Comparison of ENCODE assay signal across 8 mouse cellular contexts in genomic region chr7:109519936-109520335, GRCm38 (mm10). TPM values are rescaled to one million over a fixed set of nuclear protein-coding genes. Genes with fewer than 3 reads are reported as not detected.
DNase-seq lines count a peak whose midpoint lies in the region; ATAC-seq and TF ChIP-seq lines count a peak whose summit lies in the region.

No protein-coding gene starts in this region.

- DNase-seq in heart, adult 18-20 months, result no peak
- no peak for DNase-seq in G1E (ENCODE audit: low spot score)
- DNase-seq in hindbrain, embryonic 10.5 days (ENCODE audit: low spot score), result no peak
- no peak for DNase-seq in spleen, postnatal 36 days (ENCODE audit: low spot score in 2 of 2)
- DNase-seq in left cerebral cortex, adult 18-20 months (ENCODE audit: low spot score in 2 of 2), result no peak
- no peak for DNase-seq in spleen, postnatal 10 days (ENCODE audit: low spot score in 2 of 2)

- WGBS in heart, embryonic 16.5 days, result 3% methylated on average over 10 of the region's 10 CpGs
- WGBS in hindbrain, embryonic 10.5 days, result 5% methylated on average over 10 of the region's 10 CpGs
- WGBS in midbrain, embryonic 13.5 days, result 3% methylated on average over 10 of the region's 10 CpGs

- H3K27ac ChIP-seq in heart, embryonic 16.5 days (ENCODE audit: low read length), result peak overlapping the region; percentile 98; the same call in 1 of the 2 replicates
- peak overlapping the region; percentile 95 for H3K27ac ChIP-seq in hindbrain, embryonic 10.5 days
- H3K27ac ChIP-seq in midbrain, embryonic 13.5 days, result no peak overlapping the region

- peaks cover 43% of the 10 kb centered on the region for H3K36me3 ChIP-seq in heart, embryonic 16.5 days (ENCODE audit: control insufficient read depth, insufficient read depth)
- peaks cover 58% of the 10 kb centered on the region for H3K36me3 ChIP-seq in G1E (replicated peaks)
- peaks cover 52% of the 10 kb centered on the region for H3K36me3 ChIP-seq in hindbrain, embryonic 10.5 days
- peaks cover 45% of the 10 kb centered on the region for H3K36me3 ChIP-seq in midbrain, embryonic 13.5 days

- H3K27me3 ChIP-seq in heart, embryonic 16.5 days (ENCODE audit: control insufficient read depth, insufficient read depth, low read length), result no peaks in the 10 kb centered on the region
- no peaks in the 10 kb centered on the region for H3K27me3 ChIP-seq in G1E (ENCODE audit: insufficient read depth, low read length)
- no peaks in the 10 kb centered on the region for H3K27me3 ChIP-seq in hindbrain, embryonic 10.5 days (ENCODE audit: insufficient read depth, poor library complexity, severe bottlenecking)
- no peaks in the 10 kb centered on the region for H3K27me3 ChIP-seq in midbrain, embryonic 13.5 days

- ATAC-seq in heart, embryonic 16.5 days (replicated peaks; ENCODE audit: extremely low read depth, insufficient read depth, low FRiP score), result no peak
- no peak for ATAC-seq in G1E (ENCODE audit: extremely low read depth, insufficient number of reproducible peaks, low FRiP score, poor library complexity, severe bottlenecking)
- ATAC-seq in midbrain, embryonic 13.5 days, result no peak

- H3K4me2 ChIP-seq in heart, embryonic 16.5 days (ENCODE audit: low read depth, low read length), result peak overlapping the region; percentile 93
- peak overlapping the region; percentile 95 for H3K4me2 ChIP-seq in midbrain, embryonic 13.5 days (replicated peaks)

- H3K4me3 ChIP-seq in heart, embryonic 16.5 days (ENCODE audit: low read length), result peak overlapping the region; percentile 61
- peak overlapping the region; percentile 92 for H3K4me3 ChIP-seq in G1E (ENCODE audit: low read depth, low read length)
- peak overlapping the region; percentile 74 for H3K4me3 ChIP-seq in hindbrain, embryonic 10.5 days
- H3K4me3 ChIP-seq in midbrain, embryonic 13.5 days (replicated peaks), result peak overlapping the region; percentile 79

- no peaks in the 10 kb centered on the region for H3K9me3 ChIP-seq in heart, embryonic 16.5 days (replicated peaks; ENCODE audit: control insufficient read depth, low read length)
- H3K9me3 ChIP-seq in G1E (replicated peaks), result no peaks in the 10 kb centered on the region
- H3K9me3 ChIP-seq in hindbrain, embryonic 10.5 days, result no peaks in the 10 kb centered on the region
- no peaks in the 10 kb centered on the region for H3K9me3 ChIP-seq in midbrain, embryonic 13.5 days

- peak overlapping the region; percentile 87 for H3K9ac ChIP-seq in heart, embryonic 16.5 days (ENCODE audit: low read length)
- peak overlapping the region; percentile 96 for H3K9ac ChIP-seq in midbrain, embryonic 13.5 days (replicated peaks)

- H3K4me1 ChIP-seq in heart, embryonic 16.5 days (ENCODE audit: control insufficient read depth, insufficient read depth, low read length), result peaks cover 23% of the 10 kb centered on the region
- peaks cover 45% of the 10 kb centered on the region for H3K4me1 ChIP-seq in G1E (ENCODE audit: insufficient read depth, low read depth, low read length)
- H3K4me1 ChIP-seq in hindbrain, embryonic 10.5 days (replicated peaks), result peaks cover 29% of the 10 kb centered on the region
- H3K4me1 ChIP-seq in midbrain, embryonic 13.5 days (replicated peaks), result peaks cover 40% of the 10 kb centered on the region

- no peak for TF ChIP-seq CTCF in G1E (IDR thresholded peaks at IDR 0.05; ENCODE audit: low read depth, low read length)

RNA-seq across cellular contexts. Expression of gene Rpl27a, which starts 1.0 kb away (rescaled TPM):
- 71.3 and 74.1 TPM in 2 replicates for polyA plus RNA-seq in heart, embryonic 16.5 days (2015; fragmentation: Nextera tagmentation; extraction: Ambion mirVana)
- total RNA-seq in heart, adult 18-20 months (2021), result 10 to 100 TPM; 93.0 to 99.0 TPM
- total RNA-seq in G1E (2014; fragmentation: Nextera tagmentation), result 402 and 444 TPM in 2 replicates
- 833 and 1,086 TPM in 2 replicates for total RNA-seq in G1E (2017)
- 9,138 and 9,366 TPM in 2 replicates for polyA plus RNA-seq in G1E (2012)
- 101 and 126 TPM in 2 replicates for polyA plus RNA-seq in hindbrain, embryonic 10.5 days (2016; fragmentation: Nextera tagmentation; extraction: Ambion mirVana)
- polyA plus RNA-seq in midbrain, embryonic 13.5 days (2015; fragmentation: Nextera tagmentation; extraction: Ambion mirVana), result 85.2 TPM in 2 replicates
- total RNA-seq in left cerebral cortex, adult 18-20 months (2021), result 100 to 1,000 TPM; 147 to 150 TPM

RNA-seq across cellular contexts. Expression of gene Trim66, which starts 12.0 kb away (rescaled TPM):
- polyA plus RNA-seq in heart, embryonic 16.5 days (2015; fragmentation: Nextera tagmentation; extraction: Ambion mirVana), result 0.03 TPM in 1 of 2 replicates, not detected in the other
- total RNA-seq in heart, adult 18-20 months (2021), result under 1 TPM; 0.07 to 0.23 TPM
- total RNA-seq in G1E (2014; fragmentation: Nextera tagmentation), result not detected in 2 replicates
- 0.17 and 0.49 TPM in 2 replicates for total RNA-seq in G1E (2017)
- polyA plus RNA-seq in G1E (2012), result 0.02 TPM in 1 of 2 replicates, not detected in the other
- 0.07 and 0.08 TPM in 2 replicates for polyA plus RNA-seq in hindbrain, embryonic 10.5 days (2016; fragmentation: Nextera tagmentation; extraction: Ambion mirVana)
- polyA plus RNA-seq in midbrain, embryonic 13.5 days (2015; fragmentation: Nextera tagmentation; extraction: Ambion mirVana), result 0.40 and 0.46 TPM in 2 replicates
- total RNA-seq in left cerebral cortex, adult 18-20 months (2021), result 10 to 100 TPM; 21.5 TPM

Comparison
In these comparisons a context has a peak if more than half of its experiments do, and no peak if none do; other contexts are left out.
1. RNA of gene Rpl27a, which starts 1.0 kb away (polyA plus RNA-seq): 9,138 to 9,366 TPM in G1E; 101 to 126 TPM in hindbrain, embryonic 10.5 days, 85.2 TPM in midbrain, embryonic 13.5 days and 71.3 to 74.1 TPM in heart, embryonic 16.5 days; every median in the first group is over 10 times any median in the second.
2. Peak in every context shown above with its lines, with median percentiles within 50 percentile points of each other: H3K4me3 ChIP-seq.